Mouse (Mus musculus): ENCODE measurements around the gene Cfap43.

Gene Cfap43

DNA sequence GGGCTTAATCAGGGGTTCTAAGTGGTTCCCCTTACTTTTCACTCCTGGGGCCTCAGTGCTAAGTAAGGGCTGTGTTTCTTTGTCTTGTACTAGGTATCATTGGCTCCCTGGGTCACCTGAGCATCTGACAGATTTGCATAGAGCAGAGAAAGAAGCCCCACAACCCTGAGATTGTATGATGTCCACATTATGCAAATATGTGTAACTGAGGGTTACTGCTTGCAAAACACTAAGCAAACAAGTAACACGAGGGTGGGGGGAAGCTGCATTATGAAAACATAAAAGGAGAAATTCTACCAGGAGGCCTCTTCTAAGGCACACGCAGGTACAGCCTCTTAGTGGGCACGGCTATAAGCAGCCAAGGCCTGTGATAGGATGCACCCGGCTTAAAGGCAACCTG is 3.8 kb downstream of the Cfap43 start:
- in situ Hi-C loops (cut with MboI, MseI): no loop called here

DNA sequence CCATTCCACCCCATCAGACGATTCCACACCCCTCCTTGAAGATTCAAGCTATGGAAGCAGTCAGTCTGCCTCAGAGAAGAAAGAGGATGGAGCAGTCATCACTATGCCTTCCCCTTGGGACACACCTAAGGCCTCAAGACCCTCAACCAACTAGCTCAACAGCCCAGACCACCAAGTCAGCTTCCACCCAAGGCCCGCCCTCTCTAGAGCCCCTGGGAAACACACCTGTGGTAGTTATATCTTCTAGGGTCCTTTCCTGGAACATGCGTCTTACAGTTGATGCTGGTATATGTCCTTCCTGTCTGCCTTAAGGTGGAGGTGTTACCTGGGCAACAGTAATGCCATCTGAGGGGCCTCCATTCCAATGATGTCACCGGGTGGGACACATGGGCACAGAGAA is 4.9 kb downstream of the Cfap43 start:
- in situ Hi-C loops (cut with MboI, MseI): no loop called here

DNA sequence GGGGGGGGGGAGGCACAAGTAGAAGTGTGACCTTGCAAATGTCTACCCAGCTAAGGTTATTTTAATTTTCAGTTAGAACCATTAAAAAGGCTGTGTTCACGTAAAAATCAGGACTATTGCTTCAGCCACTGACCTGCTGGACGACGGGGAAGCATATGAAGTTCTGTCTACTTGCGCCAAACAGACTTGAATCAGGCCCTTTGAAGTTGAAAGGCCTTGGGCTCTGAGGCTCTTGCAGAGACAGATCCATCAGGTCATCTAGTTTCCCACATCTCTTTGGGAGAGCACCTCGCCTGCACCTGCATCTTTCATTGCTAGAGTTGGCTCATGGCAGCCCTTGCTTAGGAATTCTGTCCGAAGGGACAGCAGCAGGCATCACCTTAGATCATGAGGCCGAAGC is 5.7 kb downstream of the Cfap43 start:
- in situ Hi-C loops (cut with MboI, MseI): no loop called here

DNA sequence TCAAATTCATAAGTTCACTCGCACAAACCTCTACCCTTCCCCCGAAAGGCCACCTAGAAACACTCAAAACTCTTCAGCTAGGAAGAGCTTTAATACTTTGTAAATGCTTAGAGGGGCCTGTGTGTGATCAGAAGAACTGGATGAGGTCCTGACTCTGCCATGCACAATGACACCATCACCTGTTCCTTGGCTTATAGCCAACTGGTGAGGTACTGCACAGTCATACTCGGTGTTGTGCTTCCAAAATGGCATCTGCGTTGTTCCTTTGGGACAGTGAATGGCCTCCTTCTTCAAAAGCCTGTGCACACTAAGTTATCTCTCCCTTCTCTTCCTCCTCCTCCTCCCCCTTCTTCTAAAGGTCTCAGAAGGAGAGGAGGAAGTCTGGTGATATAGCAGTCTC is 8.3 kb downstream of the Cfap43 start:
- in situ Hi-C loops (cut with MboI, MseI): no loop called here

DNA sequence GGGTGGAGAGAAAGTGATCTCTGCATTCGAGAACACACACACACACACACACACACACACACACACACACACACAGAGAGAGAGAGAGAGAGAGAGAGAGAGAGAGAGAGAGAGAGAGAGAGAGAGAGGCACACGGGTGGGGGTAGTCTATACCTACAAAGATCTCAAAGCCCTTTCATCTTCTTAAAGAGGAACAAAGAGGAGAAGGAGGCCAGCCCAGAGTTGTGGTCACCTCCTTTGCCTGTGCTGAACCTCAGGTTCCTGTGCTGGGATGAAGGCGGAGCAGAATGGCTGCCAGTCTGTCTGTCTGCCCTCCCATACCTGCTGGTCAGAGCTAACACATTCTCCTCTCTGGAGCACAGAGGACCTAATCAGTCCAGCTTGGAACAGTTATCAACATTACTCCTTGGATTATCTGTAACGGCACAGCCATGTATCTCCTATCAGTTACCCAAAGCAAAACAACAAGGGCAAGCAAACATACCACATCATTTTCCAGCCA is 8.9 kb downstream of the Cfap43 start:
- in situ Hi-C loops (cut with MboI, MseI): no loop called here

DNA sequence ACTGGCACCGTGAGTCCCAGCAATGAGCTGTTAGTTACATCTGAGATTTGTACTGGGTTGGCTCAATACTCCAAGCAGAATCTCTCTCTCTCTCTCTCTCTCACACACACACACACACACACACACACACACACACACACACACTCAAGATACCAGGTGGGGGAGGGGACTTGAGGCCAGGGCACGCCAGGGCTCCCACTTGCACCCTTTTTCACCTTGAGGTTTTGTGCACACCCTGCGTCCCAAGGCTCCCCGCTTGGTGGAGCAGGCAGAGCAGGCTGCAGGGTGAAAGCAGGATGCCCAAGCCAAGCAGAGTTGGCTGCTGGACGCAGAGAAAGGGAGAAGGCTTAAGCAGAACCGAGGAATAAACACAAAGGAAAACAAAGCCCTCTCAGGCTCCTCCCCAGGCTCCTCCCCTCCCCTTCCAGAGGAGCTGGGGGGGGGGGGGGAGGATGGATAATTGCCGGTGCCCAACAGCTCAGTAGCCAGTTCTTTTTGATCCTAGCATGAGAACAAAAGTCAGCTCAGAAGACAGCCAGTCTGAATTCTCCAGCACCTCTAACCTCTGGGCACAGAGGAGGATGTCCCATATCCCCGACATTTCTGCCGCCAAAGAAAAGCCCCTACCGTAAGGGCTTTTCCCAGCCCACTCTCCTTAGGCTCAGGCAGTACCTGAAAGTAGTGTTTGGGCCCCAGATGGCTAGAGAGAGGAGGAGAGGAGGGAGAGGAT is 9.5 kb downstream of the Cfap43 start:
- in situ Hi-C loops (cut with MboI, MseI): no loop called here

DNA sequence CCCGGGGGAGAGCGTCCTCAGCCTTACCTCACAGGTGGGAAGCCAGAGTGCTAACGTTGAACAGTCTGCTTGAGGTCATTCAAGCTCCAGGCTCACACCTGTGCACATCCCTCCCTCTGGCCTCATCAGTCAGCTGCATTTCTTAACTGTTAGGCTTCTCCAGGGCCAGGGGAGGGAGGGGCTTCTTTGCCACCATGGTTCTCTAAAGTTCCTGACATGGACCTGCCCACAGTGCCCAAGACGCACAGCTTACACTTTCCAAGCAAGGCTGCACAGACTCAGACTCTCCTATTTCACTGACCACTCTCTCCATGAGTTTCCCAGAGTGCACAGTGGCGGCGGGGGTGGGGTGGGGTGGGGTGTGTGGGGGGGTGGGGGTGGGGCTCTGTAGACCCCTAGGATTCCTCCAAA is 10.1 kb downstream of the Cfap43 start:
- in situ Hi-C loops (cut with MboI, MseI): no loop called here

DNA sequence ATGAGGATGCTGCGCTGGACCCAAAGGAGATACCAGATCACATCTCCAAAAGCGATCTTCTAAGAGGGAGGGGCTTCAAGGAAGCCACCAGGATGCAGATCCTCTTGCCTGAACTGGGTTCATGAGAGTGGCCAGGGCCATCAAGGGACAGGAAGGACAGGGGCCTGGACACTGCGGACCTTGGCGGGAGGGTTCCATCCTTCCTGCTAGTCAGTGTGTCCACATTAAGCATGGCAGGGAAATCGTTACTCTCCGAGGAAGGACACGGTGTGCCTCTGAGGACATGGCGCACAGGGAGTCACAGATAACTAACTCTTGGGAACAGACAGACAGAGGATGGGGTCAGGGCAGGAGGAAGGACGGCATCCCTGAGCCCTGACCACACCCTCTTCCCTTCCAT is 11.5 kb downstream of the Cfap43 start:
- in situ Hi-C loops (cut with MboI, MseI): no loop called here

DNA sequence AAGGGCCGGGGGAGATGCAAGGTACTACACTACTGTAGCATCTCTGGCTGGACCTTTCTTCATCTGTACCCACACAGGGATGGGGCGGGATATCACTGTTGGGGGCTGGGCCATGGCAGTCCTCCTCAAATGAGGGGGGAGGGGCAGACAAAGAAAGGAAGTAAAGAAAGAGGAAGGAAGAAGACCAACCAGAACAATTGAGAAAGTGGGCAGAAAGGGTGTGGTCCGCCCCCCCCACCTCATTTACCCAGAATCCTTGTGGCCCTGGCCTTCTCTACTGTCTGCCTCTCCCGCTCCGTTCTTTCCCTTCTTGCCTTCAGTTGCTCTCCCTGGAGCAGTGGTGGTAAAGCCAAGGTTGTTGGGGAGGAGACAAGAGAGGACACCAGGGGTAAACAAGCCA is 13.5 kb downstream of the Cfap43 start:
- in situ Hi-C loops (cut with MboI, MseI): no loop called here

DNA sequence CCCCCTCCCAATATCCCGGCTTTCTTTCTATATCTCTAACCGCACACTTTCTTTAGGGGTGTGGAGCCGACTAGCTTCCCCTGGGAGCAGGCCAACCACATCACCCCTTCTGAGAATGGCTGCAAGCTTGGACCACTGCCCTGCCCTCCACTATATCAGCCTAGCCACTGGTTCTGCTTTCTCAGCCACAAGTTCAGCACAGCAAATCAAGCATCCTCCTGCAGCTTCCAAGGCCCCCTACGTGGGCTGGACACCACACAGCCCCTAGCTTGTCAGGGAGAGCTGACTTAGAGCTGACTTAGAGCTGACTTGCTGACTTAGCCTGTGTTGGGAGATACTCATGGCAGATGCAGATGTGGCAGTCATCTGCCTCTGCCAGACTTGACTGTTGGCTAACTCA is 14.0 kb downstream of the Cfap43 start:
- in situ Hi-C loops (cut with MboI, MseI): no loop called here

DNA sequence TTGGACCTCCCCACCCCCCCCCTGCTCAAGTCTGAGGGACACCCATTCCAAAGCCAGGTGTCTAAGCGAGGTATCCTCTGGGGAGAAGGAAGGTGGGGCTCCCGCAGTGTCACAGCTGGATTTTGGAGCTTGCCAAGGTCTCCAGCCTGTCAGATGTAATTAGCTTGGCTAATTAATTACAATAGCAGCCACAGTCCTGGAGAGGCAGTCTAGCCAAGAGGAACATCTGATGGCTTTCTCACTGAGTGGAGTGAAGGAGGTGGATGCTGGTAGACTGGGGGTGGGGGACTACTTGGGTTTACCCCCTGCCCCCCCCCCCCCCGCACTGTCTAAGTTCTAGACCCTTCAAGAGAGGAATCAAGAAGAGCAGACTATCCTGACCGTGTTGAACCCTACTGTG is 15.4 kb downstream of the Cfap43 start:
- in situ Hi-C loops (cut with MboI, MseI): no loop called here

DNA sequence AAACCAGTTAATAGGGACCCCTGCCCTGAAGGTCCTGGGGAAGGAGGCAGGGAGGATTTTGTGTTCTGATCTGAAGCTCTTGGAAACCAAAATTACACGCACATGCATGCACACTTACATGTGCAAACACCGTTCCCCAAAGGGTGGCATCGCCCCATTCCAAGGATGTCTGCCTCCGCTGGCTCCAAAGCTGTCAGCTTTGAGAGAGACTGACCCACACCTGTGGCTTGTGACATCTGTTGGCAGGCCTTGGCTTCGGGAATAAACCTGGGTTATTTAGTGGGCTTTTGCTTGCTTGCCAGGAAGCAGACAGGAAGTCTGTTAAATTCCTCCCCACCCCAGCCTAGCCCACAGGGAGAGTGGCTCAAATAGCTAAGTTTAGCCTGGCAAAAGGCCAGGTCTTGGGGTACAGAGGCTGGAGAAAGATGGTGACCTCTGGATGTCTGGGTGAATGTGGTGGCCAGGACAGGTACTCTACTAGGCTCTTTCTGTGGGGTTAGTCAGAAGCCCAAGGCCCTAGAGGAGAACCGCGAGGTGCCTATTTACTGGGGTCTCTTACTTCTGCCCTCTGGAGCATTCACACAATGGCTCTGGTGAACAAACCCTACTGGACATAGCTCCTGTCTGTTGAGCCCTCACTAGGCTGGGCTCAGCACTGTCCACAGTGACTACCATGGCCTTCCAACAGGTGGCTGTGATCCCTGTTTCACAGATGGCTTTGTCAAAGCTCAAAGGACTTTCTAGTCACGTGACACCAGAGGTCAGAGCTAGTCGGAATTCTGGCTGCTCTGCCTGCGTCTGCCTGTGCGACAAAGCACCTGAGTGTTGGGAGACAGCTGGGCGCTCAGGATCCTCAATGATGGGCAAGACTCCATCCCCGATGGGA is 16.5 kb downstream of the Cfap43 start:
- in situ Hi-C loops (cut with MboI, MseI): no loop called here

DNA sequence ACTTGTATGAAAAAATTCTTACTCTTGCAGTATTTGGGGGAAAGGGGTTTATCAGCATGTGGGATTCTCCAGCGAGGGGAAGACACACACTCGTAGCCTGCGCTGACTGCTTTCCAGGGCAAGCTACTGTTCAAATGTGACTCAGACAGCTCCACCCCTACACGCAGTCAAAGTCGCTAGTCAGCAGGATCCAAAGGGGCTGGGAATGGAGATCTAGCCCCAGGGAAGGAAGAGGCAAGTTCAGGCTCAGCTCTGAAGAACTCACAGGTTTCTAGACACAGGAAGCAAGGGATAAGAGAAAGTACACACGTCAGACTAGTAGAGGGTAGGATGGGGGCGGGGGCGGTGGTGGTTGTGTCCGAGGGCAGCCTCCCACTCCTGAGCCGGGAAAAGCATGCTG is 18.5 kb downstream of the Cfap43 start:
- in situ Hi-C loops (cut with MboI, MseI): no loop called here

DNA sequence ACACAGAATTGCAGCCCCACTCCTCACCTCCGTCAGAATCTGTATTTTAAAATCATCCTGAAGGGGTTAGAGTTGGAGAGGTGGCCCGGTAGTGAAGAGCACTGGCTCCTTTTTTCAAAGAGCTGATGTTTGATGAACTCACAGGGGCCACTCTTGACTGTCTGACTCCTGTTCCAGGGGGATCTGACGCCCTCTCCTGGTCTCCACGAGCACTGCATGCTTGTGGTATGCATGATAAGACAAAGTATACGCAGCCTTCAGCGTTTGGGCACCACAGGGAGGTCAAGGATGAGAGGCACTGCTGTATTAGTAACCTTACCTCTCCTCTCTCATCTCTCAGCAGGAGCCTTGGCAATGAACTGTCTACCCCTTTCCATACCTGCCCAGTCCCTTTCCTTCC is 19.1 kb downstream of the Cfap43 start:
- in situ Hi-C loops (cut with MboI, MseI): no loop called here

DNA sequence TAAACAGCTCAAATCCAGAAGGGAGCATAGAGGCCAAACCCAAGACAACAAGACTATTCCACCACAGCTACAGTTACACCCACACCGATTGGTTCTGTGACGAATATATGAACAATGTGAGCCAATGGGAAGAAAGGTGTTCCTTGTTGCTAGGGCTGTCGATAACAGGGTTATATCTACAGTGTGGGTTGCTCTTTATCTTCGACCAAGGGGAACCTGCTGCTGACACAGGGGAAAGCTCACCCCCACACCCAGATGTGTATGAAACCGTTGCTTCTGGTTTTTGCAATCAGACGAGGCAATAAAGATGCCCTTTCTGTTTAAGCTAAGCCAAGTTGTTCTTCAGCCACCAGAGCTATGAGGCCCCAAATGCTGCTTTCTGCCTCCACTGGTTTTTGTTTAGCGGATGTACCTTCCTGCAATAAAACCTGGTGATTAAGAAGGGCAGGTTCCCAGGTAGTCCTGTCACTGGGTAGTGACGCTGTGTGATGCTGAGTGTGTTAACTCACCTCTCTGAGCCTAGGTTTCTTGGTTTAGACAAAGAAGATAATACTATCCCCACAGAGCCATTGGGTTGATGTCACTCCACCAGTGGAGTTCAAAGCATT is 20.5 kb downstream of the Cfap43 start:
- in situ Hi-C loops (cut with MboI, MseI): no loop called here

DNA sequence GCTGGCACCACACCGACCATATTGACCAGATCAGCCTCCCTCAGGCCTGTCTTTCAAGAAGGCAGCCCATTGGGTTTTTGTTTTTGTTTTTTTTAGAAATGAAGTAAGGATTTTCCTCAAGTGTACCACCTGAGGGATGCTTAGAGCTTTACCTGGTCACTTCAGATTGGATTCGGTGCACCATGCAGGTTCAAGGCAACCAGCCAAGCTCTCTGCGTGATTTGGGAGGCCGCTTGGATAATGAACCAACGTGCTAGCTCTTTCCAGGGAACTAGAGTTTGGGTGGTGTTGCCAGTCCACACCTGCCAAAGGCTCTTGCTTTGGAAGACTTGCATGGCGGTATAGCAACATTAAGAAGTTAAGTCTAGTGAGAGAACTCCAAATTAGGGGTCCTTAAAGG is 26.0 kb downstream of the Cfap43 start:
- in situ Hi-C loops (cut with MboI, MseI): no loop called here

DNA sequence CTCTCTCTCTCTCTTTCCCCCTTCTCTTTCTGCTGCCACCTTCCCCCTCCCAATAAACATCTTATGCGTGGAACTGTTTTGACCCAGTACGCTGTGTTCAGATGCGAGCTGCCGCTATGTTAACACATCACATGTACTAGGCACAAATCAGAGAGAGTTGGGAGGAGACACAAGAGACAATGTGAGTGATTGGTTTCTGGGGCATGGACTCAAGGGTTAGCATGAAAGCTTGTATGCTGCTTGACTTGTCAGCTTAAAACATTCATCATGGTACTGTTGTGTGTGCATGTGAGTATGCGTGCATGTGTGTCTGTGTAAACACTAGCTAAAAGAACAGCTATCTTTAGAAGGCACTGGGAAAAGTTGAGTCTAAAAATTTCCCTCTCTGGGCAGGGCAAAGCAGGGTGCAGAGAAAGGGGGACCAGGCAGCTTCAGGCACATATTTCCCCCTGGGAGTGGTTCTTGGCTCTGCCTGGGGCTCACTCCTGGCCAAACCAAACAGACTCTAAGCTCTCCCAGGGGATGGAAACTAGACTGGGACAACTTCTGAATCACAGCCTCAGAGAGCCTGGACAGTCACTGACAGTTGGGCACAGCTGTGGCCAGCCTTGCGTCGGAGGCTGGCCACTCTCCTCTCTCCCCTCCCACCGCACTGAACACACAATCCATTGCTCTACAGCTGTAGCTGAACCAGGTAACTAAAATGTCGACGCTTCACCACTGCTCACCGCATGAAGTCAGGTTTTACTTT is 27.4 kb downstream of the Cfap43 start:
- in situ Hi-C loops (cut with MboI, MseI): no loop called here

DNA sequence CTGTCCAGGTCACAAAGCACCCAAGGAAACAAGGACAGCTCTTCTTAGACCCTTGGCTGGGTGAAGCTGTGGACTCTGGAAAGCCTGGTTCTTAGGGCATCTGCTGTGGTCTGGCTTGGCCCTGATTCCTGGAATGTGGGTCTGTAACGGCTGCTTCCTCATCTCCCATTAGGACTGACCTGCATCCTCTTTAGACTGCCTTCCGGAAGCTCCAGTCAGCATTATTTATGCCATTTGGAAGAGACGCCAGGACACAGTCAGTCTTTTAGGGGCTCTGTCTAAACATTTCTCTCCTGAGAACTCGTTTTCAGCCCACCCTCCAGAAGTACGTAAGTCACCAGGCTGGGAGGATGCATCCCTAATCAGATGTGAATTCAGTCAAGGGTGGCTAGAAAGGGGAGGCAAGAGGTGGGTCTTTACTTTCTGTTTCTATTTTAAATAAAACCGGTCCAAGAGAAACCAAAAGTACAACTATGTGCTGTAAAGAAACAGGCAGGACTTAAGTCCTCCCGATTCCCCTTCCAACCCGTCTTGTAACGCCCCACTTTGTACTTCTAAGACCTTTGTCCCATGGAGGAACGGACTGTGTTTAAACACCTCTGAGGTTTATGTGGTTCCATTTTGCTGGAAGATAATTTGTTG is 28.5 kb downstream of the Cfap43 start:
- in situ Hi-C loops (cut with MboI, MseI): no loop called here

DNA sequence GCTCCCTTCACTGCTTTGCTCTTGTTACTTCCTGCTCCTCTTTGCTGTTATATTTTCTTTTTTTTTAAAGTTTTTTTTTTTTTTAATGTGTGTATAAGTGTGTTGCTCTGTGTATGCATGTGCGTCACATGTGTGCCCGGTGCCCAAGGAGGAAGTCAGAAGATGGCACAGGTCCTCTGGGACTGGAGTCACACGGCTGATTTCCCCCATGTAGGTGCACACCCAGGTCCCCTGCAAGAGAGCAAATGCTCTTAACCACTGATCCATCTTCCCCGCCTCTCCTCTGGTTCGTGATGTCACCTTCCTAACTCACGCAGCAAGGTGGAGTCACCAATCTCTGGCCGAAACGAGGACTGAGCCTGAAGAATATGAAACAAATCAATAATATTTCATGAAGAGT is 31.1 kb downstream of the Cfap43 start:
- in situ Hi-C loops (cut with MboI, MseI): no loop called here

DNA sequence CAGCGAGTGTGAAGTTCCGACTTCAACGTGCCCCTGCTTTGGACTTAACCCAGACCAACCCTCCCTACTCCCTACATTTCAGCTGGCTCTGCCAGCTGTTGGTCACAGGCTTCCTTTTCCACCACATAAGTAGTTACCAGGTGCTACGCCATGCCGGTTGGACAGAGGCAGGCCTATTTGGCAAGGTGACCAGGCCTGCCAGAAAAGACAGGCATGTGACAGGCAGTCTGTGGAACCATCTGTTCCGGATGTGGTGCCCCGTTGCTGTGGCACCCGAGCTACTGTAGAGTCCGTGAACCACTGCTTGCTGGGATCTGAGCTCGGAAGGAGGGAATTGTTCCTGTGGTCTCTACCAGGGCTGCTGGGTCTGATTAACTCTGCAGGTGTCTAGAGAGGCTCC is 31.7 kb downstream of the Cfap43 start:
- in situ Hi-C loops (cut with MboI, MseI): no loop called here

DNA sequence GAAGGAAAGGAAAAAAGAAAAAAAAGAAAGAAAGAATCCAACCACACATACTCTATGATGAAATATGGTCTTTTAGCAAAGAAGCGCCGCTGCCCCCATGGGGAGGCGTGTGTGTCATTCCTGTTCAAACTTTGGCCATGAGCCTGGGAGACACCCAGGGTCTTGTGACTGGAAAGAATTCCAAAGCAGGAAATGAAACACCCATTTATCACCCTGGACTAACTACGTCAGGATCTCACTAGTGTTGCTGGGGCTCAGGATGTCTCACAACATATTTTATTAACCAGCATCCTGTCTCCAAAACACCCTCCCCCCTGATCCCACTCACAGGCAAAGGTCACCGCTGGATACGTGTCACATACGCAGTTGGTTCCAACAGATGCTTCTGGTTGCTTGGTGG is 32.5 kb downstream of the Cfap43 start:
- in situ Hi-C loops (cut with MboI, MseI): no loop called here

All from regulatory T cell (primary cell).